Mouse (Mus musculus) CD4-positive, CD25-positive, alpha-beta regulatory T cell, adult 2 months (primary cell): ENCODE results near the gene Ints6.
A peak's percentile ranks its signal among the peaks of the same experiment; 100 is the strongest.
"Not testable (repeated sequence)": the region's sequence is repeated elsewhere in the genome, so short reads cannot be mapped to it uniquely, and the experiment has no call there.

Experiments used
- DNase-seq: peaks from one replicate; pipeline ENCODE4 v3.0.0-alpha.2; 2012; ENCODE audit warnings: low read depth, low spot score

The Ints6 gene

GRCm38 (mm10) chr14:62755095-62755640 lies 5.8 kb downstream of the Ints6 start:
- DNase-seq: no peak

GRCm38 (mm10) chr14:62751479-62751878 lies 9.5 kb downstream of the Ints6 start:
- DNase-seq: no peak

DNA sequence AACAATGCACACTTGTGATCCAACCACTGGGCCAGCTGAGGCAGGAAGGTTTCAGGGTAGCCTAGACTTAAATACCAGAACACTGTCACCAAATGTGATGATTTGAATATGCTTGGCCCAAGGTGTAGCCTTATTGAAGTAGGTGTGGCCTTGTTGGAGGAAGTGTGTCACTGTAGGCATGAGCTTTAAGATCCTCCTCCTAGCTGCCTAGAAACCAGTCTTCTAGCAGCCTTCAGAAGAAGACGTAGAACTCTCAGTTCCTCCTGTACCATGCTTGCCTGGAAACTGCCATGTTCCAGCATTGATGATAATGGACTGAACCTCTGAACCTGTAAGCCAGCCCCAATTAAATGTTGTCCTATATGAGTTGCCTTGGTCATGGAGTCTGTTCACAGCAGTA lies 25.3 kb downstream of the Ints6 start:
- peak; percentile 7 for DNase-seq

GRCm38 (mm10) chr14:62733666-62734065 lies 27.3 kb downstream of the Ints6 start:
- DNase-seq: peak; percentile 30

- no peak for DNase-seq
These were observed 29.1 kb downstream of the Ints6 start for GRCm38 (mm10) chr14:62731902-62732301.

GRCm38 (mm10) chr14:62724560-62724959 lies 36.4 kb downstream of the Ints6 start:
- no peak for DNase-seq

DNA sequence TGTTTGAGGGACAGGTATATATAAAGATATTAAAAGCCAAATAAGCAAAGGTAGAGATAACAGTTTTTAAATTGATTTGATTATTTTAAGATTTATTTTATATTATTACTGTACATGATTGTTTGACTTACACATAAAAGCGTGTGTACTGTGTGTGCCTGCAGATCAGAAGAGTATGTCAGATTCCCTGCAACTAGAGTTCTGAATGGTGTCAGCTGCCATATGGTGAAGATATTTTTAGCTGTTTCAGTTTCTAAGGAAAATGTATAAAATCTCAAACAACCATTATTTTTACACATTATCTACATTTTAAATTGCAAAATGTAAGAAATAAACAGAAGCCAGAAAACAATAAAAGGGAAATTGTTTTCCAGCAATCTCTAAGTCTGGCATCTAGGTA lies 39.3 kb downstream of the Ints6 start:
- DNase-seq: no peak

GRCm38 (mm10) chr14:62718161-62718560 lies 42.8 kb downstream of the Ints6 start:
- no peak for DNase-seq

DNA sequence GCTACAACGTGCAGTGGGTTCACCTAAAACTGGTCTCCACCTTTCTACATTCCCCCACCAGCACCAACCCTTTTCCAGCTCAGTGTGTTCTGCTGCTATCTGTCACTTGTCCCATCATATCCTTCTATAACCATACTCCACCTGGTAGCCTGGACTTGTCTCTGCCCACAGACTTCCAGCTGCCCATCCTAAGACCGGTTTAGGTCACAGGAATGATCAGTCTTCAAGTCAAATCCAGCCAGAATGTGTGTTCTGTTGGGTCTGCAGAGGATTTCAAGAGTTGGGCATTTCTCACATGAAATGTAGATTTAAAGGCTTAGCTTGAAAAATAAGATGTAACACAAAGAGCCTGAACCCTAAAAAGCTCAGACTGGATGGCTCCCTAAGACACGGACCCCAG lies 87.3 kb downstream of the Ints6 start:
- DNase-seq: no peak

- DNase-seq: no peak
These were observed 95.8 kb downstream of the Ints6 start for GRCm38 (mm10) chr14:62664976-62665673.

GRCm38 (mm10) chr14:62663367-62663766 lies 97.6 kb downstream of the Ints6 start, which contains the start of gene Serpine3:
TSS of gene Serpine3 (plus strand) at chr14:62663667.
- no peak for DNase-seq

- no peak for DNase-seq
These were observed 98.6 kb downstream of the Ints6 start for GRCm38 (mm10) chr14:62662381-62662780.

GRCm38 (mm10) chr14:62657469-62657868 lies 103.5 kb downstream of the Ints6 start:
- no peak for DNase-seq

DNA sequence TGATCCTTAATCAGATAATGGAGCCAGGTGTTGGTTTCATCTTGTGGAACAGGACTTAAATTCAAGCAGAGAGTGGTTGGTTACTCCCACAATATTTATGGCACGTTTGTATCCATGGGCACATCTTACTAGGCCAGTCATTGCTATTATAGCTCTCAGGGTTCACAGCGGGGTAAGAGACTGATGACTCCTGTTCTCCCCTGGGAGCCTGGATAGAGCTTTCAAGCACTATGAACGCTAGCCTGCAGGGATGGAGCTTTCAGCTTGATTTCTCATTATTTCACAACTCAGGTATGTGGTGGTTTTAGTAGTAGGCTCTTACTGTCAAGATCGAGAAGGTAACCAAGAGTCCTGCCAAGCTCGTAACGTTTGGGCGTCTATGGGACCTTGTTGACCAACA lies 105.0 kb downstream of the Ints6 start:
- no peak for DNase-seq

DNA sequence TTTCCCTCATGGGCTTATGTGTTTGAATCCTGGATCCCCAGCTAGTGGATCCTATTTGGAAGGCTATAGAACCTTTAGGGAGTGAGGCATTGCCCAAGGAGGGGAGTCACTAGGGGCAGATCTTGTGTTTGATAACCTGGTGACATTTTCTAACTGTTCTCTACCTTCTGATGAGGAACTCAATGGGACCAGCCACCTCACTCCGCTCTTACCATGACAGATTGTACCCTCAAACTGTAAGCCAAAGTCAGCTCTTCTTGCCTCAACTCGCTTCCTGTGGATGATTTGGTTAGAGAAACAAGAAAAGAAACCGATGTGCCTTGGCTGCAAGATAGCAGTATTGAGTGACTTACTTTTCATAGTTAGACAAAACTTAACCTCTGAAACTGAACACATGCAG lies 109.2 kb downstream of the Ints6 start:
- DNase-seq: no peak

- no peak for DNase-seq
These were observed 110.6 kb downstream of the Ints6 start for GRCm38 (mm10) chr14:62650376-62650775.

DNA sequence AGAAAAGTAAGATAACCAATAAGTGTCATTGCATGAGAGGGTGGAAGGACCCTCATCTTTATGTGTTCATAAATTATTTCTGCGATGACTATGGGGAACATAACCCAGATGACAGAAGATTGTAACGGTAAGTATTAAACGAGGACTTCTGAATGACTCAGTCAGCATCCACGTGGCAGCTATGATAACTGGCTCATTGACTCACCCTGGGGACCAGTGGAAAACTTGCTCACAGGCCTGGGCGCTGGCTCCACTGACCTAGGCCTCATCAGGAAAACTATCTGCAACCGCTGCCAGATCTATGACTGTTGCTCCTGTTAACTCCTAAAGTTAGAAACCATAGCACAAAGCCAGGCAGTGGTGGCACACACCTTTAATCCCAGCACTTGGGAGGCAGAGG lies 112.6 kb downstream of the Ints6 start:
- DNase-seq: no peak

DNA sequence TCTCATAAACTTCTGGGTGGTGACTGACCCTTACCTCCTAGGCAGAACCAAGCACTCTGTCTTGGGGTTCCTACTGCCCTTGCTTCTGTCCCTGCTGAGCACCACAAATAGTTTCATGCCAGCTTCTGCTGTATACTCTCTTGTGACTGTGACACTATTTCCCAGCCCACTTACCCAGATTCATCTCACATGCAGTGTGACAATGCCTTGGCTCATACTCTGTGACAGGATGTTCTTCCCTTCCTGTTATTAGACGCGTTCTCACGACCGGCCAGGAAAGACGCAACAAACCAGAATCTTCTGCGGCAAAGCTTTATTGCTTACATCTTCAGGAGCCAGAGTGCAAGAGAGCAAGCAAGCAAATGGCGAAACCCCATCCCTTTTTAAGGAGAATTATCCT lies 118.6 kb downstream of the Ints6 start:
- not testable (repeated sequence) for DNase-seq

DNA sequence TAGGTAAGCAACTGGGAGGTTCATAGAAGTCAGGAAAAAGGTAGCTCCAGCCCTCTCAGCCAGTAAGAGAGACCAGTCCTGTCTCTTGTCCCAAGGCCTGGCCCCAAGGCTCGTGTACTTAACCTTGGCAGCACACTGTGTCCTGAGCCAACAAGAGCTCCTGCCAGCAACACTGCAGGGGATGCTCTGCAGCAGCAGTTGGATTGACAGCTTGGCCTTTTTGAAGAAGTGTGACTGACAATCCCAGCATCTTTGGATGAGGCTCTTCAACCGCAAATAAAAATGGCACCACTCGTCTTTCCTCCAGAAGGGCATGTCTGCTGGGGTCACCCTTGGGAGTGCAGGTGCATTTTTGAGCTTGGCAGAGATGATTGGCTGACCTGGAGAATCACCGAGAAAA lies 120.6 kb downstream of the Ints6 start:
- DNase-seq: no peak

DNA sequence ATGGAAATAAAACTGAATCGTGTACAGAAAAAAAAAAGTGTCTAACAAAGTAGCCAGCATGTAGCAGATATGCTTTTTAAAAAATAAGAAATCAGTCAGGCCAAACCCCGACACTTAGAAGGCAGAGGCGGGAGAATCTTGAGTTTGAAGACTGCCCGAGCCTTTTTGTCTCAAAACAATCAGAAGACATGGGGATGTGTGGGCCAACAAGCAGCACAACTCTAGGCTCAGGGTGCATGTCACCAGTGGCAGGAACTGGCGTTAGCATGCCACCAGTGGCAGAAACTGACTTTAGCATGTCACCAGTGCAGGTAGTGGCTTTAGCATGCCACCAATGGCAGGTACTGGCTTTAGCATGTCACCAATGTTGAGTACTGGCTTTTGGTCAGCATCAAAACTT lies 121.4 kb downstream of the Ints6 start:
- no peak for DNase-seq

GRCm38 (mm10) chr14:62639111-62639510 lies 121.9 kb downstream of the Ints6 start:
- peak; percentile 6 for DNase-seq

GRCm38 (mm10) chr14:62638345-62638702 lies 122.6 kb downstream of the Ints6 start:
- DNase-seq: no peak

- DNase-seq: no peak
These were observed 123.3 kb downstream of the Ints6 start for GRCm38 (mm10) chr14:62637436-62638344.
